Mouse (Mus musculus) ES-Bruce4 (cell line): Measurements from ENCODE around the gene D8Ertd738e. TPM values are rescaled to one million over a fixed set of nuclear protein-coding genes. Genes with fewer than 3 reads are reported as not detected.
A peak's percentile ranks its signal among the peaks of the same experiment; 100 is the strongest.
"Not testable (repeated sequence)": the region's sequence is repeated elsewhere in the genome, so short reads cannot be mapped to it uniquely, and the experiment has no call there.

ENCODE experiments used
- H3K27ac ChIP-seq: 2 replicates; pipeline ENCODE4 v1.5.1; 2012; ENCODE audit warnings: low read length, inconsistent platforms; ENCODE audit not compliant: insufficient read depth
- H3K27me3 ChIP-seq: 2 replicates; pipeline ENCODE4 v1.6.1; 2012; ENCODE audit warnings: mild to moderate bottlenecking, low read length, inconsistent platforms; ENCODE audit not compliant: control insufficient read depth, poor library complexity, insufficient read depth, severe bottlenecking
- H3K36me3 ChIP-seq: 2 replicates; pipeline ENCODE4 v1.6.1; 2012; ENCODE audit warnings: inconsistent platforms, mild to moderate bottlenecking, low read length, moderate library complexity; ENCODE audit not compliant: control insufficient read depth, poor library complexity, insufficient read depth, severe bottlenecking
- H3K4me1 ChIP-seq: one replicate; pipeline ENCODE4 v1.8.1; 2011; ENCODE audit warnings: low read length; ENCODE audit not compliant: control insufficient read depth, insufficient read depth
- H3K4me3 ChIP-seq: 2 replicates; pipeline ENCODE4 v1.5.1; 2011; ENCODE audit warnings: low read depth, mild to moderate bottlenecking, low read length
- H3K9ac ChIP-seq: 2 replicates; pipeline ENCODE4 v1.6.1; 2012; ENCODE audit warnings: low read depth, mild to moderate bottlenecking, inconsistent platforms; ENCODE audit not compliant: poor library complexity, severe bottlenecking
- H3K9me3 ChIP-seq: replicated peaks from 2 replicates; pipeline ENCODE4 v1.6.1; 2012; ENCODE audit warnings: mild to moderate bottlenecking, low read length, inconsistent platforms; ENCODE audit not compliant: control insufficient read depth, poor library complexity, insufficient read depth, severe bottlenecking
- CTCF ChIP-seq: IDR thresholded peaks from one replicate; pipeline ENCODE4 v1.8.1; 2011; ENCODE audit warnings: low read depth, low read length
- EP300 ChIP-seq: IDR thresholded peaks from 2 replicates; pipeline ENCODE4 v1.6.1; 2011; ENCODE audit warnings: low read depth, low read length; ENCODE audit not compliant: insufficient read depth
- POLR2A ChIP-seq: IDR thresholded peaks from one replicate; pipeline ENCODE4 v1.8.1; 2011; ENCODE audit warnings: low read length; ENCODE audit not compliant: insufficient read depth
- polyA plus RNA-seq: library from polyadenylated mRNA; stranded (reverse); fragments of >200 nt; gene quantifications from 2 replicates; pipeline ENCODE4 v1.2.4, GENCODE M21; 2011; ENCODE audit warnings: low read depth; ENCODE audit not compliant: missing spikeins, insufficient read depth, insufficient read length

D8Ertd738e gene
- polyA plus RNA-seq, 1 experiment = 90.6 TPM

DNA sequence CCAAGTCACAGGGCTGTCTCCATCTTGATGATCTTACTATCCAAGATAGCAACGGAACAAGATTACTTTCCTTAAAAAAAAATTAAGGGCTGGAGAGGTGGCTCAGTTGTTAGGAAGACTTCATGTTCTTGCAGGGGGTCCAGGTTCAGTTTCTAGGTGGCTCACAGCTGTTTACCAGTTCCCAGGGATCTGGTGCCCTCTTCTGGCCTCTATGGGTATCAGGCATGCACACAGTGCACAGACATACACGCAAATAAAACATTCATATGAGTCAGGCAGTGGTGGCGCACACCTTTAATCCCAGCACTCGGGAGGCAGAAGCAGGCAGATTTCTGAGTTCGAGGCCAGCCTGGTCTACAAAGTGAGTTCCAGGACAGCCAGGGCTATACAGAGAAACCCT lies 36.1 kb upstream of the D8Ertd738e start:
- not testable (repeated sequence) for H3K4me1 ChIP-seq, H3K9ac ChIP-seq, H3K4me3 ChIP-seq, H3K27me3 ChIP-seq, H3K36me3 ChIP-seq, H3K9me3 ChIP-seq, H3K27ac ChIP-seq
- TF ChIP-seq CTCF = peak; percentile 78

DNA sequence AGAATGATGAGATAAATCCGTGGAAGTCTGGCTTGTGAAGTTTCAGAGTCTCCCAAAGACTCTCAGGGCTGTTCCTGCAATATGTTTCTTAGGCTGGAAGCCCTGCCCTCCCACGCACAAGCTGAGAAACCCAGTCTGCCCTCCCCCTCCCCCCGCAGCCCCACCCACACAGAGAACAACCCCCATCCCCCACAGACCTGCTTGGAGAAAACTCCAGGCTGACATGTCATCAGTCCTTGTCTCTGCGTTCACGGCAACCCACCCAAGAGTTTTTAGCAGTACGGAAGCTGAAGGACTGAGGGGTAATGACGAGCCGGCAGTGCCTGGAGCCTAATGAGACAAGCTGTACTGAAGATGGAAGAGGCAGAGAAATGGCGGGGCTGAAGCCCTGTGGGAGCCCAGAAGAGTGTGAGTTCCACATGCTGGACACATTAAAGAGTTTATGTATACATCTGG lies 35.1 kb upstream of the D8Ertd738e start:
- Histone ChIP-seq H3K4me1 (no peaks in the 10 kb centered on the region), H3K36me3 (no peaks in the 10 kb centered on the region), H3K27ac (no peak overlapping the region), H3K4me3 (no peak overlapping the region), H3K9me3 (no peaks in the 10 kb centered on the region), H3K9ac (no peak overlapping the region), H3K27me3 (no peaks in the 10 kb centered on the region)
- TF ChIP-seq POLR2A (no peak), CTCF (no peak), EP300 (no peak)

DNA sequence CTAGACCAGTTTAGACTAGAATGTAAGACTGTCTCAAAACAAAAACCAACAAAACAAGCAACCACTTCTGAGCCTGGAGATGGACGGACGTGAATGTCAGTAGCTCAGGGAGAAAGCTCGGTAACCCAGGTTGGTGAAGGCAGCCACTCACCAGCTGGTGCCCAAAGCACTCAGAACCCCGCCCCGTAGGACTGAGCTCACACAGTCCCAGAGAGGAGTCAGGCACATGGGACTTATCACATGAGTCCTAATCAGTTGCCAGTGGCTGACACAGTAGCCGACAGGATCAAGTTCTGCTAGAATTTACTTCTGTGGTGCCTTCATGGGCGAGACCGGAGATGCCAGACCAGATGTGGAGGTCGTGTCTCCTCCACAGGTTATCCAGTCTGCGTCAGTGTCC lies 31.3 kb upstream of the D8Ertd738e start:
- no peak overlapping the region for H3K9ac ChIP-seq
- no peaks in the 10 kb centered on the region for H3K36me3 ChIP-seq
- TF ChIP-seq POLR2A (no peak), CTCF (no peak)
- H3K4me3 ChIP-seq = no peak overlapping the region
- no peaks in the 10 kb centered on the region for H3K4me1 ChIP-seq
- H3K9me3 ChIP-seq = no peaks in the 10 kb centered on the region
- H3K27me3 ChIP-seq = no peaks in the 10 kb centered on the region
- no peak overlapping the region for H3K27ac ChIP-seq

DNA sequence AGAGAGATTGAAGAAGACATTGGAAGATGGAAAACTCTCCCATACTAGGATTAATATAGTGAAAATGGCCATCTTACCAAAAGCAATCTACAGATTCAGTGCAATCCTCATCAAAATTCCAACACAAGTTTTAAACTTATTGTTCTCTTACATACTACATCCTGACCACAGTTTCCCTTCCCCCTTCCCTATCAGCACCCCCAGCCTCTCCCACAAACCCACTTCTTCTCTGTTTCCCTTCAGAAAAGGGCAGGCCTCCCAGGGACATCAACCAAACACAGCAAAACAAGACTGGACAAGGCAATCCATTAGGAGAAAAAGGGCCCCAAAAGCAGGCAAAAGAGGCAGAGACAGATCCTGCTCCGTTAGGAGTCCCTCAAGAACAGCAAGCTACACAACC lies 26.9 kb upstream of the D8Ertd738e start:
- Histone ChIP-seq H3K4me1 (no peaks in the 10 kb centered on the region), H3K9ac (0 out of 2 replicates have a peak overlapping the region, but pooled peaks have one; percentile 44), H3K4me3 (no peak overlapping the region), H3K27ac (no peak overlapping the region), H3K27me3 (no peaks in the 10 kb centered on the region), H3K9me3 (no peaks in the 10 kb centered on the region), H3K36me3 (no peaks in the 10 kb centered on the region)
- TF ChIP-seq CTCF = no peak
- TF ChIP-seq EP300 = no peak
- no peak for TF ChIP-seq POLR2A

DNA sequence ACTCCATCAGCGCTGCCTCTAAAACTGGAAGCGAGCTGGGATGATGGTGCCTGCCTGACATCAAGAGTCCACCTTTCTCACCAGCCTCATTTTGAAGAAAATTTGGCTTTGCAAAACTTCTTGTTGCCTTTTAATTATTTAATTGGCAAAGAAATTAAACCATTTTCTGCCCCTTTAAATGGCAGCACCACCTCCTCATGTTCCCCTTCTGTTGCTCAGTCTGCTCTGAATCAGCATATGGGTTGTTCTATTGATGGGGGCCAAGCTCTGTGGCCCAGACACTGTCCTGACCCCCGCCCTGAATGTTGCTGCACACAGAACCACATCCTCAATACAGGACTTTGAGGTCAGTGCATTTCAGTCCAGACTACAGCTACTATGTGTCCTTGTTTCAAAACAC lies 24.4 kb upstream of the D8Ertd738e start:
- Histone ChIP-seq H3K36me3 (no peaks in the 10 kb centered on the region), H3K27ac (no peak overlapping the region), H3K9ac (no peak overlapping the region), H3K4me3 (no peak overlapping the region), H3K9me3 (no peaks in the 10 kb centered on the region), H3K27me3 (no peaks in the 10 kb centered on the region), H3K4me1 (no peaks in the 10 kb centered on the region)
- TF ChIP-seq POLR2A (no peak), CTCF (no peak)

DNA sequence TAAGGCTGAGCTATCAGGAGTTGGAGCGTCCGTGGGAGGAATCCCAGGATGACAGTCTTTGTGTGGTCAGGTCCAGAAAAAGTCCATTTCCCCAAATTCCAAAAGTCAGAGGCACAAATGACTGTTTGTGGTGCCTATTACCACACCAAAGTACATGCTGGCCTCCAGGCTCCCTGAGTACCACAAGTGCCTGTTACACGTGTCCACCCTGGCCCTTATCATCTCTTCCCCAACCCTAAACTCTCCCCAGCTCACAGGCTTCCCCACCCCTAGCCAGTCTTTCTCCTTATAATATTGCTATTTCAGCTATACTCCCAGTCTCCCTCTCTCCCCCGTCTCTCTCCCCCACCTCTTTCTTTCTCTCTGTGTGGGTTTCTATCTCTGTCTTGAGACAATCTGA lies 22.8 kb upstream of the D8Ertd738e start:
- TF ChIP-seq CTCF = no peak
- TF ChIP-seq POLR2A = no peak
- no peak for TF ChIP-seq EP300
- Histone ChIP-seq H3K9ac (no peak overlapping the region), H3K9me3 (no peaks in the 10 kb centered on the region), H3K4me3 (no peak overlapping the region), H3K27ac (no peak overlapping the region), H3K36me3 (no peaks in the 10 kb centered on the region), H3K27me3 (no peaks in the 10 kb centered on the region), H3K4me1 (no peaks in the 10 kb centered on the region)
